Mouse (Mus musculus) retina, embryonic 14.5 days (tissue): ENCODE measurements around the gene S100a2.

ENCODE experiments used
- DNase-seq: peaks from one replicate; pipeline ENCODE4 v3.0.0-alpha.2; 2015; ENCODE audit warnings: low spot score

The S100a2 gene

DNA sequence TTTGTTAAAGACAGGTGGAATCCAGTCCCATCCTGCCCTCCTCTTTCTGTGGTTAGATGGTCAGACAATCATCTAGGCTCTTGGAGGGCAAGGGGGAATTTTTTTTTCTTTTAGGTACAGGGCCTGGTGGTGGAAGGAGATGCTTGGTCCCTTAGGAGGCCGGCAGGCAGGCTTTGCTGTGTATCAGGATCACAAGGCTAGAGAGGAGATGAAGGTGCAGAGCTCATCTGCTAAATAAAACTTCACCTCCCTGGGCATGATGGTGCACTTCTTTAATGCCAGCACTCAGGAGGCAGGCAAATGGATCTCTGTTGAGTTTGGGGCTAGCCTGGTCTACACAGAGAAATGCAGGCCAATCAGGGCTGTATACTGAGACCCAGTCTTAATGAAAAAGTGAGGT, 25.9 kb downstream of the S100a2 start:
- no peak for DNase-seq

DNA sequence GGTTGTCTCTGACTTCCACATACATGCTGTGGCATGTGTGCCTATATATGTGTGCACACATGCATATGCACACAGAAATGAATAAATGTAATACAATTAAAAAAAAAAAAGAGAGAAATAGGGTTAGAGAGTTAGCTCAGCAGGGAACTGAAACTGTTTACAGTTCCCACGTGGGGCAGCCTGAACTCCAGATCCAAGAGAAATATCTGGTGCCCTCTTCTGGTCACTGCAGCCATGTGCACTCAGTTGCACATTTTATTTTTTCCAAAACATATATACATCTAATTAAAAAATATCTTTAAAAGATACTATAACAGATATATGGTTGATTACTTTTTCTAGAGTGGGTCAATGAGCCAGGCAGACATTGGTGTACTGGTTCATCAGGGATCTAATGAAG, 27.5 kb downstream of the S100a2 start:
- DNase-seq: no peak

DNA sequence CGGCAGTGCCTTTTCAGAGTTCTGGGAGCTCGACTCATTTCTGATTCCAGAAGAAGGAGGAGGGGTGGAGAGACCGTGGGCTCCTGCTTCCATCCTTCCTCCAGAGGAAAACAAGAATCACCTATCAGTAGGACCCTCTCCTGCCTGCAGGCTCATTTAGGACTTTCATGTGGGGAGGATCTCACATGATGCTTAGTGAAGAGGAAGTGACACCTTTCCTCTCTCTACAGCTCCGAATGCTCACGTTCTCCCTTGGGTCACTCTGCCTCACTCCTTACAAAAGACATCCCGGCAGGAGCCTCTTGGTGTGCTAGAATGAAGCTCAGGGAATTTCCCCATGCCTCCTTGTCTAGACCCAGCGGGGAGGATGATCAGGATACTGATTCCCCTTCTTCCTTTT, 31.5 kb downstream of the S100a2 start:
- DNase-seq: no peak

DNA sequence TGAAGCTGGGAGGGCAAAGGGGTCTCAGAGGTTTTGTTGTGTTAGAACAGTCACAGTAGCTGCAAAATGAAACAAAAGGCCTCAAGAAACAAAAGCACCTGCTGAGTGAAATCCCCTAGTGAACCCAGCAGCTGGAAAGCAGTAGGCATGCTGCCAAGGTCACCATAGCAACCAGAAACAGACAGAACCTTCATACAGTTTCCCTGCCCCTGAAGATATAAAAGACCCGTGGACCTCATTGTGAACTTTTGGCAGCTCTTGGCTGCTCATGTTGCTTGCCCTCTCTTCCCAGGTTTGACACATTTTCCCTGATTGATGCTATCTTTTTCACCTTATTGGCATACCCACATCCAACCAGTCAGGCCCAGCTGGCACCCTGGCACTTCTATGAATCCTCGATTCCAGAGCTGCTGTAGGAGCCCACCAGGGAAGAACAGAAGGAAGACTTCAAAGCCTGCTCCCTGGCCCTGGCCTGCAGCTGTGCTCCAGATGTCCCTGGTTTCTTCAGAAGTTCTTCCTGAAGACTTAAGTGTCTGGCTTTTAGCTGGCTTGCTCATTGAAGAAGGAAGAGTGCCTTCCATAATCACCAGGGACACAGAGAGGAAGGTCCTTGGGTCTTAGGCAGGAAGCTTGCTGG, 33.5 kb downstream of the S100a2 start:
- peak; percentile 69 for DNase-seq

DNA sequence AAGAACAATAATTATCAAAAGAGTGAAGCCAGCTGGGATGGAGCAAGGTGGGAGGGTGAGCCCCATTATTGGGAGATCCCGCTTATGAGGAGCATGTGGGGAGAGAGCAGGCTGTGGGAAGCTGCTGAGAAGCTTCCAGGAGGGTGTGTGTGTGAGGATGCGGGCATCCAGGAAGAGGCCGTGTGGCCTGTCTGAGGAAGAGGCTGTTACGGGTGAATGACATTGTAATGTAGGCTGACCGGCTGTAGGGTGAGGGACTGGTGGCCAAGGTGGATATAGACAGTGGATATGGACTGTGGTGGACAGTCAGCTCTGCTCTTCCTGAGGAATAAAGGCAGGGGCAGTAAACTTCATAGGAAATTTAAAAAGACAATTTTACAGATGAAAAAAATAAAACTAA, 35.4 kb downstream of the S100a2 start:
- DNase-seq: no peak

DNA sequence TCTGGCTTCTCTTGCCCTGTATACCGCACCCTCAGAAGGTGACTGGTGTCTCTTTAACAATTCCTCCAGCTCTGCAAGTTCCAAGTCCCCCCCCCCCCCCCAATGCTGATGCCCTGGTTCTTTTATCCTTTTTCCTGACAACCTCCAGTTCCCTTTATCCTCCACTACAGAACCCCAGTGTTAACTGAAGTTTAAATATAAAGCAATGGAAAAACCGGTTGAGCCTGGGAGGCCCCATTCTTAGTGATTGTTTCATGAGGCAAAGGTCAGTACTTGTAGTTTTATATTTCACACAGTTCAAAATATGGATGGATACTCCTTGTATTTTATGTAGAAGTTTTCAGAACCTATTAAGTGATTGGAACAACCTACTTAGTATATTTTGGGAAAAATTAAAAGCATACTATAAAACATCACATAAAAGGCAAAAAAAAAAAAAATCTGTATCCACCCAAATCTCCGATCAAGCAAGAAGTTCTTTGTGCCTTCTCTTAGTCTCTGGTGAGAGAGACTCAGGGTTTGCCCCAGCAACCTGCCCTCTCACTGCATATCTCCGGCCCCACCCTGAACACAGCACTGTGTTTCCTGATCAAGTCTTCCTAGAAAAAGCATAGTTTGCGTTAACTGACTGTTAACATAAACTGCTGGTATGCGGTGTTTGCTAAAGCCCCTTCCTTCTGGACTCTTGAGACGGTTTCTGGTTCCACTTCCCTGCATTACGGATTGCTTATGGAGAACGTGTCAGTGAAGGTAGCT, 36.4 kb downstream of the S100a2 start:
- DNase-seq: no peak

DNA sequence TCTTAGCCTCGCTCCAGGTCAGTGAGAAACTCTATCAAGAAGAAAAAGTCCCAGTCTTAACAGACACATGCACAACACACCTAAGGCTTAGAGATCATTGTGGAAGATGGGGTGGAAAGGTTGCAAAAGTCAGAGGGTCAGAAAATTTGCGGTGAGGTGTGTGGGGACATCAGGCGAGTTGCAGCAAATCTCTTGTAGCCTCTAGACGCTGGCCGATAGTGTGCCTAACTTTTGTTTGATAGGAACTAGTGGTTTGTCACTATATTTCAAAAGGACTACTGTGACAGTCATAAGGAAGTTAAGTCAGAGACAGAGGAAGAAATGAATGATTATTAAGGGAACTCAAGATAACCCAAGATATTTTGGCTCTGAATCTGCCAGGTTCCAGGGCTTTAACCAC, 37.3 kb downstream of the S100a2 start:
- DNase-seq: no peak

DNA sequence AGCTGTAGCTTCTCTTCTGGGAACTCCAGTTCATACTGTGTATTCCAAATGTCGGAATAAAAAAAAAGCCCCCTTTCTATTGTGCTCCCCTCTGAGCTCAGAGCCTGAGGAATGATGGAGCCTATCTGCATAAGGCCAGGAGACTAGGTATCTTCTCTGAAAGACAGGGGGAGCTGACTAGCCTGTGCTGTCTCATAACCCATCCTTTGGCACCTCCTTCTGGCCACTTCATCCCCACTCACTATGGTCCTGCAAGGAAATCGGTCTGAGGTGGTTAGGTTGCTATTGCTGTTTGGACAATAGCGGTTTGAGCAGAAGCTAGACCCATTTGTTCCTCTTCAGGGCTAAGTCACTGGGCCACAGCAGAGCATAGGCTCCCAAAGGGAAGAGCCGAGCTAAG, 37.8 kb downstream of the S100a2 start:
- peak; percentile 55 for DNase-seq

DNA sequence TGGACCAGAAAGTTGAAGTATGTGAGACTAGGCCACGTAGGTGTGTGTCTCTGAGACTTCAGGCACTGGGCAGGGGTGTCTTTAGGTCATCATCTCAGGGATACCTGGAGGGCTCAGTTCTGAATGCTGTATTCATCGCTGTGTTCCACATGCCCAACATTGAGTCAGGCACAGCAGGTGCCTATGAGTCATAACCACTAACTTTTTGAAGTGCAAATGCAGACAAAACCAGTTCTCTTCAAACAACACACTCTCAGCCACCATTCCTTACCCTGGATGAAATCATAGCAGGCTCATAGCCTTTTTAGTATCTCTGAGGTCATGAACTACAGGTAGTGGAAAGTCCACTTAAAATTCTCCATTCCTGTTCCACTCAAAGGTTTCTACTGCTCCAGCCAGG, 39.3 kb downstream of the S100a2 start:
- no peak for DNase-seq

DNA sequence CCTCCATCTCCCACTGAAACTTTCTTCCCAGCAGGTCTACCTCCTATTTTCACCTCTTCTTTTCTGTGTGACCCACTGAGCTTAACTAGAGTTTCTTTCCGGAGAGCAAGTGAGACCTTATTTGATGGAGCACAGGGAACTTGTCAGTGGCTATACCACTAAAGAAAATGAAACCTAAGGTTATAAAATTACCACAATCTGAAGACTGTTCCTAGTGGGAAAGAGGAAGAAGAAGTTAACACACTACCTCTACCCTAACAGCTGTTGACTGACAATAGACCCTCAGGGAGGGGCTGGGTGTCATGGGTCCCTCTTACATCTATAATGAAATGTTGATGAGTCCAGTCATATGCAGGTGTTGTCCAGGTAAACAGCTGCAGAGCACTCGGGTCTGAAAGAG, 41.9 kb downstream of the S100a2 start:
- DNase-seq: no peak

DNA sequence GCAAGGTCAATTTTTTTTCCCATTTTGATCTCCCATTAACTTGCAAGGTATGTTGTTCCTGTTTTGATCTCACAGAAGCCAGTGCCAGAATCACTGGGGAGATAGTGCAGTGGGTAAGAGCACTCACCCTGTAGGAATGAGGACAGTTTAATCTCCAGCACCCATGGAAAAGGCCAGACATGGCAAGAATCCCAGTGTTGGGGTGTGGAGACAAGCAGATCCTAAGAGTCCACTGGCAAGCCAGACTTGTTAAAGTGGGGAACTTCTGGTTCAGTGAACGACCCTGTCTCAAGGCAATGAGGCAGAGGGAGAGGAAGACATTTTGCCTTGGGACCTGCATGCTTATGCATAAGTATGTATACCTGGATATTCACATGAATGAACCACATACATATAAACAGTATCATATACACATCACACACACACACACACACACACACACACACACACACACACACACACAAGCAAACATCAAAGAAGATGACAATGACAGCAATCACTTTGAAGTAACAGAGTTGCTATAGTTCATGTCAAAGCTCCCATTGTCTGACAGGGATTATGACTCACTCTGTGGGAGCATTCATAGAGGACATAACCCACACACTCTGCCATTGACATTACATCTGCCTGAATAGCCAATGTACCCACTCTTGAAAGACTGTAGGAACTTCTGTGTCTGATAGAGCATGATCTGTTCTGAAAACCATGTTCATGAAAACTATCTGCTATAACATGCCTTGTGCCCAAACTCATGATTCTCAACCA, 48.6 kb downstream of the S100a2 start:
- DNase-seq: no peak

DNA sequence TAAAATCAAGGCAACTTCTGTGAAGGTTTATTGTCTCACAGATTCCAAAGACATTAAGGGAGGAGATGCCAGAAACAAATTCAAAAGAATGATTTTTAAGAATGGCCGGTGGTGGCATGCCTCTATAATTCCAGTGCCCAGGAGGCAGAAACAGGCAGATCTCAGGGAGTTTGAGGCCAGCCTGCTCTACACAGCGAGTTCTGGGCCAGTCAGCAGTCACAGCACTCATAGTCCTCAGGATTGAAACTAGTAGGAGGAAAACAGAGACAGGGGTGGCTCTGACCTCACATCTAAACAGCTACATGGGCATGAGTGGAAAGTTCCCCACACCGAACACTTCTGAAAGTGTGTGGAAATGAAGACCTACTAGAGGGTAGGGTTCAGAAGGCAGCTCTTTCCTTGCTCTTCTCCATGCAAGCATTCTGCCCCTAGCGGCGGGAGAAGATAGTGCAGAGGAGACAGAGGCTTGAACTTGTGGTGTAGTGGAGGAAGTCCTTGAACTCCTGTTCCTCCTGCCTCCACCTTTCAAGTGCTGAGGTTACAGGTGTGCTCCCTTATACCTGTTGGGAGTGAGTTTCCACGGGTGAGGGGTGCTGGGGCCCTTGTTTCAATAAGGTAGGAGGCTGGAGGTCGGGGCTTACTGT, 49.6 kb downstream of the S100a2 start:
- peak; percentile 52 for DNase-seq

DNA sequence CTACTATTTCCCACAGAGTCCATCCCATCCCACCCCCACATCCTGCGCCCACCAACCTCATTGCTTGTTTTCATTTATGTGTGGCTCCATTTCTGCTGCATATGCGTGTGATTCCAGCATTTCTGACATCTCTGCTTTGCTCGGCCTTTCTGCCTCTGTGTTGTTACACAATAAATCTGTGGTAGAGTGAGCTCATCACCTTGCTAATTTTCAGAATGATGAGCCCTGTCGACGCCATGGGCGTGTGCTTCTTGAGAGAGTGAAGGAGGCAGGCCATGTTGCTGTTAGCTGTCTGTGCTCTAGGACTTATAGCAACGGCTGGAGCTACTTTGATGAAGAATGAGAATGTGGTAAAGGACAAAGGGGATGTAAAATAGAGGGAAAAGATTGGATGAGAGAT, 50.9 kb downstream of the S100a2 start:
- no peak for DNase-seq
